Mouse (Mus musculus): ENCODE data around the gene Zfhx3. TPM values are rescaled to one million over a fixed set of nuclear protein-coding genes. Genes with fewer than 3 reads are reported as not detected.

The Zfhx3 gene
- polyA plus RNA-seq, 2 experiments = 0.25 to 0.65 TPM

GRCm38 (mm10) chr8:108234481-108234880 is 292.0 kb downstream of the Zfhx3 start:
- Histone ChIP-seq H3K36me3 (replicated peaks; ENCODE audit: control insufficient read depth, insufficient read depth, low read depth) (no peaks in the 10 kb centered on the region), H3K4me3 (ENCODE audit: insufficient read depth in 1 of 2, low read depth in 2 of 2, low read length in 2 of 2) (no peak overlapping the region), H3K9ac (replicated peaks) (no peak overlapping the region), H3K27ac (no peak overlapping the region), H3K4me2 (ENCODE audit: low read depth) (no peak overlapping the region), H3K4me1 (replicated peaks; ENCODE audit: control insufficient read depth in 2 of 2, insufficient read depth in 2 of 2, low read length in 1 of 2) (no peaks in the 10 kb centered on the region), H3K27me3 (ENCODE audit: control insufficient read depth, insufficient read depth, low read length) (no peaks in the 10 kb centered on the region), H3K9me3 (ENCODE audit: control insufficient read depth, low read length) (no peaks in the 10 kb centered on the region)
- WGBS (ENCODE audit: insufficient replicate concordance) = 49% methylated on average over 4 of the region's 4 CpGs
- DNase-seq (ENCODE audit: low read depth in 3 of 3, low spot score in 3 of 3) = no peak
- TF ChIP-seq EP300 (IDR thresholded peaks at IDR 0.05; ENCODE audit: low read depth) = no peak
- no peak for TF ChIP-seq CTCF (IDR thresholded peaks at IDR 0.05; ENCODE audit: low read depth)
- ATAC-seq (ENCODE audit: insufficient read depth) = no peak

- DNase-seq (ENCODE audit: low read depth in 3 of 3, low spot score in 3 of 3) (no peak), ATAC-seq (ENCODE audit: insufficient read depth) (no peak)
- Histone ChIP-seq H3K27me3 (ENCODE audit: control insufficient read depth, insufficient read depth, low read length) (no peaks in the 10 kb centered on the region), H3K9me3 (ENCODE audit: control insufficient read depth, low read length) (no peaks in the 10 kb centered on the region), H3K9ac (replicated peaks) (no peak overlapping the region), H3K27ac (no peak overlapping the region), H3K4me3 (ENCODE audit: insufficient read depth in 1 of 2, low read depth in 2 of 2, low read length in 2 of 2) (no peak overlapping the region), H3K4me1 (replicated peaks; ENCODE audit: control insufficient read depth in 2 of 2, insufficient read depth in 2 of 2, low read length in 1 of 2) (no peaks in the 10 kb centered on the region), H3K36me3 (replicated peaks; ENCODE audit: control insufficient read depth, insufficient read depth, low read depth) (no peaks in the 10 kb centered on the region), H3K4me2 (ENCODE audit: low read depth) (no peak overlapping the region)
- TF ChIP-seq CTCF (IDR thresholded peaks at IDR 0.05; ENCODE audit: low read depth) (no peak), EP300 (IDR thresholded peaks at IDR 0.05; ENCODE audit: low read depth) (no peak)
- 49% methylated on average over 8 of the region's 8 CpGs for WGBS (ENCODE audit: insufficient replicate concordance)
Measured at GRCm38 (mm10) chr8:108236715-108237114, 294.3 kb downstream of the Zfhx3 start.

- no peaks in the 10 kb centered on the region for H3K4me1 ChIP-seq (replicated peaks; ENCODE audit: control insufficient read depth in 2 of 2, insufficient read depth in 2 of 2, low read length in 1 of 2)
- H3K4me2 ChIP-seq (ENCODE audit: low read depth) = no peak overlapping the region
- no peaks in the 10 kb centered on the region for H3K36me3 ChIP-seq (replicated peaks; ENCODE audit: control insufficient read depth, insufficient read depth, low read depth)
- 63% methylated on average over 5 of the region's 5 CpGs for WGBS (ENCODE audit: insufficient replicate concordance)
- H3K9ac ChIP-seq (replicated peaks) = no peak overlapping the region
- DNase-seq (ENCODE audit: low read depth in 3 of 3, low spot score in 3 of 3) (no peak), ATAC-seq (ENCODE audit: insufficient read depth) (no peak)
- no peak overlapping the region for H3K4me3 ChIP-seq (ENCODE audit: insufficient read depth in 1 of 2, low read depth in 2 of 2, low read length in 2 of 2)
- H3K27me3 ChIP-seq (ENCODE audit: control insufficient read depth, insufficient read depth, low read length) = no peaks in the 10 kb centered on the region
- no peak overlapping the region for H3K27ac ChIP-seq
- no peak for TF ChIP-seq CTCF (IDR thresholded peaks at IDR 0.05; ENCODE audit: low read depth)
- no peak for TF ChIP-seq EP300 (IDR thresholded peaks at IDR 0.05; ENCODE audit: low read depth)
- no peaks in the 10 kb centered on the region for H3K9me3 ChIP-seq (ENCODE audit: control insufficient read depth, low read length)
Measured at GRCm38 (mm10) chr8:108239531-108239930, 297.1 kb downstream of the Zfhx3 start.

GRCm38 (mm10) chr8:108241041-108241690 is 298.7 kb downstream of the Zfhx3 start:
- Histone ChIP-seq H3K4me2 (ENCODE audit: low read depth) (no peak overlapping the region), H3K27me3 (ENCODE audit: control insufficient read depth, insufficient read depth, low read length) (no peaks in the 10 kb centered on the region), H3K27ac (no peak overlapping the region), H3K9me3 (ENCODE audit: control insufficient read depth, low read length) (no peaks in the 10 kb centered on the region), H3K36me3 (replicated peaks; ENCODE audit: control insufficient read depth, insufficient read depth, low read depth) (no peaks in the 10 kb centered on the region), H3K9ac (replicated peaks) (no peak overlapping the region), H3K4me1 (replicated peaks; ENCODE audit: control insufficient read depth in 2 of 2, insufficient read depth in 2 of 2, low read length in 1 of 2) (no peaks in the 10 kb centered on the region), H3K4me3 (ENCODE audit: insufficient read depth in 1 of 2, low read depth in 2 of 2, low read length in 2 of 2) (no peak overlapping the region)
- no peak for TF ChIP-seq EP300 (IDR thresholded peaks at IDR 0.05; ENCODE audit: low read depth)
- no peak for TF ChIP-seq CTCF (IDR thresholded peaks at IDR 0.05; ENCODE audit: low read depth)
- WGBS (ENCODE audit: insufficient replicate concordance) = 42% methylated on average over 19 of the region's 19 CpGs
- DNase-seq (ENCODE audit: low read depth in 3 of 3, low spot score in 3 of 3) (no peak), ATAC-seq (ENCODE audit: insufficient read depth) (no peak)

- TF ChIP-seq EP300 (IDR thresholded peaks at IDR 0.05; ENCODE audit: low read depth) = no peak
- TF ChIP-seq CTCF (IDR thresholded peaks at IDR 0.05; ENCODE audit: low read depth) = no peak
- H3K27ac ChIP-seq = no peak overlapping the region
- H3K4me1 ChIP-seq (replicated peaks; ENCODE audit: control insufficient read depth in 2 of 2, insufficient read depth in 2 of 2, low read length in 1 of 2) = no peaks in the 10 kb centered on the region
- H3K9ac ChIP-seq (replicated peaks) = no peak overlapping the region
- ATAC-seq (ENCODE audit: insufficient read depth) (no peak), DNase-seq (ENCODE audit: low read depth in 3 of 3, low spot score in 3 of 3) (no peak)
- no peaks in the 10 kb centered on the region for H3K9me3 ChIP-seq (ENCODE audit: control insufficient read depth, low read length)
- H3K4me3 ChIP-seq (ENCODE audit: insufficient read depth in 1 of 2, low read depth in 2 of 2, low read length in 2 of 2) = no peak overlapping the region
- no peaks in the 10 kb centered on the region for H3K27me3 ChIP-seq (ENCODE audit: control insufficient read depth, insufficient read depth, low read length)
- no peaks in the 10 kb centered on the region for H3K36me3 ChIP-seq (replicated peaks; ENCODE audit: control insufficient read depth, insufficient read depth, low read depth)
- 65% methylated on average over 9 of the region's 9 CpGs for WGBS (ENCODE audit: insufficient replicate concordance)
- no peak overlapping the region for H3K4me2 ChIP-seq (ENCODE audit: low read depth)
Measured at GRCm38 (mm10) chr8:108243270-108243669, 300.8 kb downstream of the Zfhx3 start.

Measured in liver, embryonic 14.5 days (tissue).